Mouse (Mus musculus) lung, adult 10 weeks (tissue): ENCODE data around the gene Thap3. TPM values are rescaled to one million over a fixed set of nuclear protein-coding genes. Genes with fewer than 3 reads are reported as not detected.

Experiments used
- polyA plus RNA-seq: library from polyadenylated mRNA; stranded (reverse); fragments of 350-450 nt; fragmentation: Illumina TruSeq; extraction: RNeasy Lipid Tissue Mini Kit (QIAGEN cat#74804); gene quantifications from one replicate; pipeline ENCODE4 v1.2.3, GENCODE M21; 2014; ENCODE audit warnings: low read depth, low replicate concordance; ENCODE audit not compliant: insufficient read depth

The Thap3 gene
- 30.8 TPM for polyA plus RNA-seq

DNA sequence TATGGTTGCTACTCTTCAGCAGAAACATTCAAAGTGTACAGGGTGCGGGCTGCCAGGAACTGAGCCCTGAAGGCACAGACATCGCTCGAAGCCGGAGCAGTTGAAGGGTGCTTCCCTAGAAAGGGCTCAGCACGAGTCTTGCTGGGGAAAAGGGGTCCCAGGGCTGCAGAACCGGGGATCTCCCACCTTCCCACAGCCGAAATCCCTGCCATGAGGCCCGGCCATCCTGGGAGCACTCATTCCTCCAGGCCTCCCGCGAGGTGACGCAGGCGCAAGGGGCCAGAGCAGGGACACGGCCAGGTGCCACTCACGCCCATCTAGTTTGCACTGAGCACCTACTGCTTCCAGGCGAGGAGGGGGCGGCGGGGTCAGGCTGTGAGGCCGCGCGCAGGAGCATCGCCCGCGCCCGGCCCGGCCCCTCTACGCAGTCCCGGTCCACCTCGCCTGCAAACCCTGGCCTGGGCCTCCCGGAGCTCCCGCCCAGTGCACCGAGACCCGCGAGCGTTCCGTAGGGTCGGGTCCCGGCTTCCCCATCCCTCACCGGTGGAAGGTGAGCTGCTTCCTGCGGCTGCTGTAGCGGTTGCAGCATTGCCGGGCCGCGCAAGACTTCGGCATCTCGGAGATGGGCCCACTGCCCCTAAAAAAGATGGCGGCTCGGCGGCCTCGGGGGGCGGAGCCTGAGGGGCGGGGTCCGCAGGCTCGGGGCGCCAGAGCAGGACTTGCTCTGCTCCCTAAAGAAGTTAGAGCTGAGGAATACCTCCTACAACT, at the start of gene Thap3:
Thap3 (minus strand) TSS at position 656 of the 768 bp plus-strand sequence.

DNA sequence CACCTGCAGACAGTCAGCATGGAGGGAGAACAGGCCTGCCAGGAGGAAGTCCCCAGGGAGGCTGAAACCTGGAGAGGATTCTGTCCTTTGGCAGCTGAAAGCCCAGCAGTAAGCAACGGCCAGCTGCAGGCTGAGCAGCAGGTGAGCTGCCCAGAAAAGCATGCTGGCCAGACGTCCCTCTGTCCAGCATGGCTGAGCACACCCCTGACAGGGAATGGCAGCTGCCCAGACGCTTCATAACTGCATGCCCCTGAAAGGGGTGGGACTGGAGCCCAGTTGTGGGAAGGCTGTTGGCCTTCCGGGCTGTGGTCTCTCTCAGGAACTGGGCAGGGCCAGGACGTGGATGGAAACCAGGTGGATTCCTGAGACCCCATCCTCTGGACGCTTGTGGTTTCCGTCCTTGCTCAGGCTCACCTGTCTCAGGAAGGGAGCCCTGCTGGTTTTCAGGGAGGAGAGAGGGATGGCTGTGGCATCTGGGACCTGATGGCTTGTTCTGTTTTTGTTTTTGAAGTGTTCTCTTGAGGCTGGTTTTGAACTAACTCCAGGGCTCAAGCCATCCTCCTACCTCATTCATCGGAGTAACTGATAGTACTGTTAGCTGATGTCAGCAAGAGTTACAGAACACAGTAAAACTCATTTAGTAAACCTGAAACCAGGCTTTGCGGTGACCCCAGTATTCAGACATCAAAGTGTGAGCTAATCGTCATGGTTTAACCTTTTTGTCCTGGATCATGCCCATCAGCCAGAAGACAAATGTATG, 49.6 kb upstream of the Thap3 start, which contains the start of gene Tas1r1:
Tas1r1 (minus strand) TSS at position 344 of the 760 bp plus-strand sequence.

DNA sequence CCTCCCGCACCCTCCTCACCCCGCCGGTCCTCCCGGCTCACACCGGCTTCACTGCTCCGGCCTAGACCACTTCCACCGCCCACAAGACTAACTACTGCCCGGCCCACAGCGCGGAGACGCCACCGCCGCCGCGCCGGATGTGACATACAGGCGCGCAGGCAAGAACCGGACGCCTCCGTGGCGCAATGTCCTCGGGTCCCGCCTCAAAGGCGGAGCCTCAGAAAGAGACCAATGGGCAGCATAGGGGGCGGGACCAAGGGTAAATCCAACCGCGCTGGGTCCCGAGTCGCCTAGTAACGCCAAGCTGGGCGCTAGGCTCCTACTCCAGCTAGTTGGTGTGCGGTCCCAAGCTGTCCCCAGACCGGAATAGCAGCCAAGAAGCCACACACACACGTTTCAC, 38.7 kb upstream of the Thap3 start, which contains the start of gene Zbtb48:
Zbtb48 (minus strand) TSS at position 148 of the 400 bp plus-strand sequence.

GRCm38 (mm10) chr4:152008622-152009075, 19.9 kb upstream of the Thap3 start, which contains the start of gene Klhl21:
Klhl21 (plus strand) TSS chr4:152008803.

DNA sequence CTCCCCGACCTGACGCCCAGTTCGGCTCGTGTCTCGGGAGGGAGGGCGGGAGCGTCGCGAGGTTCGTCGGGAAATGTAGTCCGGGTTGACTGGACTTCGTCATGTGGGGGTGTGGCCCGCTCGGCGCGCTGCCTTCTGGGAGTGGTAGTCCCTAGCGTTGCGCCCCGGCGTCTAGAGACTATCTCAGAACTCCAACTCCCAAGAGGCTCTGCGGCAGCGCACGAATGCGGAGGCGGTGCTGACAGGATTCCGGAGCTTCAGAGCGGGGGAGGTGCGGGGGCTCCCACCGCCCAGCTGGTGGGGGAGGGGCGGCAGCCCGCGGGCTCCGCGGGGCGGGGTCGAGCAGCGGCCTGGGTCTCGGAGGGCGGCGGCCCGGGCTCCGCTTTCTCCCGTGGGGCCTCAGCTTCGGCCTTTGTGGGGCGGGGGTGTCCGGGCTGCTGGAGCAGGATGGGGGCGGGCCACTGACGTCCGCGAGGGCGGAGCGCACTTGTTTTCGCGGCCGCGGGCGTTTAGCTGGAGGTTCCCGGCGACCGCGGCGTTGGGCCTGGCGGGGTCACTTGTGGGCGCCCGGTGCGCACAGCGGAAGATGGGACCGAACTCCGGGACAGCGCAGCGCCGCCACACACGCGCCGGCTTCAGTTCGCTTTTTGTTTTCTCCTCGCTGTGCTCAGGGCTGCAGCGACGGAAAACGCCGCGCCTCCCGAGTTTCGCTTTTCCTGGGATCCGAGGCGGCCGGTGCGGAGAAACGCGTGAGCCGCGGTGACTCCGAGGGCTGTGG, 7.6 kb upstream of the Thap3 start, which contains the start of gene Phf13:
Phf13 (minus strand) TSS at position 86 of the 778 bp plus-strand sequence.

GRCm38 (mm10) chr4:151933505-151934214, 55.1 kb downstream of the Thap3 start, which contains the start of gene Dnajc11:
Dnajc11 (plus strand) TSS chr4:151933691.

Other genes with a start within 250 kb of the Thap3 start
- gene Camta1, start 127.1 kb downstream of the Thap3 start, polyA plus RNA-seq = 37.9 TPM
- 17.7 TPM for gene Dnajc11, start 55.3 kb downstream of the Thap3 start, polyA plus RNA-seq
- 7.4 TPM for gene Phf13, start 7.3 kb upstream of the Thap3 start, polyA plus RNA-seq
- gene Klhl21, start 19.8 kb upstream of the Thap3 start, polyA plus RNA-seq = 11.9 TPM
- 9.2 TPM for gene Zbtb48, start 38.7 kb upstream of the Thap3 start, polyA plus RNA-seq
- not detected for gene Tas1r1, start 49.6 kb upstream of the Thap3 start, polyA plus RNA-seq
- 8.4 TPM for gene Nol9, start 50.3 kb upstream of the Thap3 start, polyA plus RNA-seq
- gene Plekhg5, start 83.5 kb upstream of the Thap3 start, polyA plus RNA-seq = 9.4 TPM
- 3.8 TPM for gene Tnfrsf25, start 126.9 kb upstream of the Thap3 start, polyA plus RNA-seq
- 2.4 TPM for gene Espn, start 163.4 kb upstream of the Thap3 start, polyA plus RNA-seq
- gene Hes2, start 169.9 kb upstream of the Thap3 start, polyA plus RNA-seq = 3.3 TPM
- gene Acot7, start 189.1 kb upstream of the Thap3 start, polyA plus RNA-seq = 118 TPM